Mouse (Mus musculus): ENCODE data around the gene Grap2. TPM values are rescaled to one million over a fixed set of nuclear protein-coding genes. Genes with fewer than 3 reads are reported as not detected.

The Grap2 gene
- polyA plus RNA-seq, 1 experiment from 2014 or later, result 3.8 TPM

GRCm38 (mm10) chr15:80671295-80672252 lies 99.2 kb downstream of the Grap2 start, which contains the start of gene Fam83f:
Gene Fam83f, plus strand, starts transcription at chr15:80671847.
- no peak for ATAC-seq (ENCODE audit: insufficient number of reproducible peaks, low FRiP score, low TSS enrichment, low read depth)
- H3K27ac ChIP-seq (replicated peaks; ENCODE audit: low read depth, low read length), result no peak within 1 kb of the TSS
- no peaks in the 10 kb centered on the region for H3K36me3 ChIP-seq (ENCODE audit: control insufficient read depth, insufficient read depth, low read length)
- peak within 1 kb of the TSS; percentile 81 for H3K4me2 ChIP-seq (ENCODE audit: low read depth, severe bottlenecking)
- DNase-seq (ENCODE audit: low spot score), result peak; percentile 53
- H3K27me3 ChIP-seq (ENCODE audit: control insufficient read depth, insufficient read depth, low read length), result peaks cover 34% of the 10 kb centered on the region
- peaks cover 4% of the 10 kb centered on the region; the same call in 1 of the 2 replicates for H3K4me1 ChIP-seq (ENCODE audit: control insufficient read depth, insufficient read depth, low read length)
- WGBS, result 4% methylated on average over 80 of the region's 85 CpGs
- H3K4me3 ChIP-seq (ENCODE audit: low read depth, low read length), result peak within 1 kb of the TSS; percentile 34
- H3K9me3 ChIP-seq (ENCODE audit: control insufficient read depth, low read length), result no peaks in the 10 kb centered on the region
- peak within 1 kb of the TSS; percentile 43 for H3K9ac ChIP-seq (ENCODE audit: low read length)

- Histone ChIP-seq H3K36me3 (ENCODE audit: control insufficient read depth, insufficient read depth, low read length) (no peaks in the 10 kb centered on the region), H3K9me3 (ENCODE audit: control insufficient read depth, low read length) (no peaks in the 10 kb centered on the region), H3K9ac (ENCODE audit: low read length) (no peak overlapping the region), H3K4me1 (ENCODE audit: control insufficient read depth, insufficient read depth, low read length) (peaks cover 4% of the 10 kb centered on the region; the same call in 1 of the 2 replicates), H3K4me2 (ENCODE audit: low read depth, severe bottlenecking) (no peak overlapping the region), H3K4me3 (ENCODE audit: low read depth, low read length) (no peak overlapping the region), H3K27me3 (ENCODE audit: control insufficient read depth, insufficient read depth, low read length) (peaks cover 34% of the 10 kb centered on the region), H3K27ac (replicated peaks; ENCODE audit: low read depth, low read length) (no peak overlapping the region)
- ATAC-seq (ENCODE audit: insufficient number of reproducible peaks, low FRiP score, low TSS enrichment, low read depth), result no peak
- 36% methylated on average over 2 of the region's 2 CpGs for WGBS
- DNase-seq (ENCODE audit: low spot score), result no peak
Measured at GRCm38 (mm10) chr15:80672810-80673209, 100.4 kb downstream of the Grap2 start.

GRCm38 (mm10) chr15:80673337-80674095 lies 101.1 kb downstream of the Grap2 start:
- no peaks in the 10 kb centered on the region for H3K9me3 ChIP-seq (ENCODE audit: control insufficient read depth, low read length)
- H3K4me2 ChIP-seq (ENCODE audit: low read depth, severe bottlenecking), result no peak overlapping the region
- DNase-seq (ENCODE audit: low spot score), result no peak
- 73% methylated on average over 4 of the region's 4 CpGs for WGBS
- H3K27ac ChIP-seq (replicated peaks; ENCODE audit: low read depth, low read length), result no peak overlapping the region
- no peak overlapping the region for H3K4me3 ChIP-seq (ENCODE audit: low read depth, low read length)
- H3K36me3 ChIP-seq (ENCODE audit: control insufficient read depth, insufficient read depth, low read length), result no peaks in the 10 kb centered on the region
- H3K9ac ChIP-seq (ENCODE audit: low read length), result no peak overlapping the region
- peaks cover 4% of the 10 kb centered on the region; the same call in 1 of the 2 replicates for H3K4me1 ChIP-seq (ENCODE audit: control insufficient read depth, insufficient read depth, low read length)
- no peak for ATAC-seq (ENCODE audit: insufficient number of reproducible peaks, low FRiP score, low TSS enrichment, low read depth)
- peaks cover 34% of the 10 kb centered on the region for H3K27me3 ChIP-seq (ENCODE audit: control insufficient read depth, insufficient read depth, low read length)

- H3K27ac ChIP-seq (replicated peaks; ENCODE audit: low read depth, low read length), result no peak overlapping the region
- H3K36me3 ChIP-seq (ENCODE audit: control insufficient read depth, insufficient read depth, low read length), result no peaks in the 10 kb centered on the region
- WGBS, result 82% methylated on average over 6 of the region's 6 CpGs
- H3K9ac ChIP-seq (ENCODE audit: low read length), result no peak overlapping the region
- H3K4me3 ChIP-seq (ENCODE audit: low read depth, low read length), result no peak overlapping the region
- no peak overlapping the region for H3K4me2 ChIP-seq (ENCODE audit: low read depth, severe bottlenecking)
- peaks cover 4% of the 10 kb centered on the region; the same call in 1 of the 2 replicates for H3K4me1 ChIP-seq (ENCODE audit: control insufficient read depth, insufficient read depth, low read length)
- H3K9me3 ChIP-seq (ENCODE audit: control insufficient read depth, low read length), result no peaks in the 10 kb centered on the region
- peaks cover 34% of the 10 kb centered on the region for H3K27me3 ChIP-seq (ENCODE audit: control insufficient read depth, insufficient read depth, low read length)
- no peak for ATAC-seq (ENCODE audit: insufficient number of reproducible peaks, low FRiP score, low TSS enrichment, low read depth)
- DNase-seq (ENCODE audit: low spot score), result no peak
Measured at GRCm38 (mm10) chr15:80674700-80675099, 102.3 kb downstream of the Grap2 start.

- no peak overlapping the region for H3K4me2 ChIP-seq (ENCODE audit: low read depth, severe bottlenecking)
- no peak overlapping the region for H3K27ac ChIP-seq (replicated peaks; ENCODE audit: low read depth, low read length)
- H3K4me1 ChIP-seq (ENCODE audit: control insufficient read depth, insufficient read depth, low read length), result no peaks in the 10 kb centered on the region
- 51% methylated on average over 8 of the region's 8 CpGs for WGBS
- no peak overlapping the region for H3K4me3 ChIP-seq (ENCODE audit: low read depth, low read length)
- no peaks in the 10 kb centered on the region for H3K9me3 ChIP-seq (ENCODE audit: control insufficient read depth, low read length)
- no peaks in the 10 kb centered on the region; the same call in 1 of the 2 replicates for H3K27me3 ChIP-seq (ENCODE audit: control insufficient read depth, insufficient read depth, low read length)
- ATAC-seq (ENCODE audit: insufficient number of reproducible peaks, low FRiP score, low TSS enrichment, low read depth), result no peak
- H3K36me3 ChIP-seq (ENCODE audit: control insufficient read depth, insufficient read depth, low read length), result no peaks in the 10 kb centered on the region
- no peak for DNase-seq (ENCODE audit: low spot score)
- no peak overlapping the region for H3K9ac ChIP-seq (ENCODE audit: low read length)
Measured at GRCm38 (mm10) chr15:80679515-80680215, 107.3 kb downstream of the Grap2 start.

- 57% methylated on average over 7 of the region's 7 CpGs for WGBS
- H3K27ac ChIP-seq (replicated peaks; ENCODE audit: low read depth, low read length), result no peak overlapping the region
Measured at GRCm38 (mm10) chr15:80680347-80681030, 108.1 kb downstream of the Grap2 start.

GRCm38 (mm10) chr15:80681466-80681881 lies 109.1 kb downstream of the Grap2 start:
- no peak overlapping the region for H3K4me2 ChIP-seq (ENCODE audit: low read depth, severe bottlenecking)
- no peaks in the 10 kb centered on the region for H3K9me3 ChIP-seq (ENCODE audit: control insufficient read depth, low read length)
- H3K4me3 ChIP-seq (ENCODE audit: low read depth, low read length), result no peak overlapping the region
- no peaks in the 10 kb centered on the region for H3K36me3 ChIP-seq (ENCODE audit: control insufficient read depth, insufficient read depth, low read length)
- H3K27me3 ChIP-seq (ENCODE audit: control insufficient read depth, insufficient read depth, low read length), result no peaks in the 10 kb centered on the region; the same call in 1 of the 2 replicates
- H3K4me1 ChIP-seq (ENCODE audit: control insufficient read depth, insufficient read depth, low read length), result no peaks in the 10 kb centered on the region
- H3K27ac ChIP-seq (replicated peaks; ENCODE audit: low read depth, low read length), result no peak overlapping the region
- WGBS, result 53% methylated on average over 4 of the region's 4 CpGs
- ATAC-seq (ENCODE audit: insufficient number of reproducible peaks, low FRiP score, low TSS enrichment, low read depth) (no peak), DNase-seq (ENCODE audit: low spot score) (no peak)
- H3K9ac ChIP-seq (ENCODE audit: low read length), result no peak overlapping the region

More at GRCm38 (mm10) chr15:80680347-80681030, 108.1 kb downstream of the Grap2 start:
- Histone ChIP-seq H3K36me3 (ENCODE audit: control insufficient read depth, insufficient read depth, low read length) (no peaks in the 10 kb centered on the region), H3K4me3 (ENCODE audit: low read depth, low read length) (no peak overlapping the region), H3K4me1 (ENCODE audit: control insufficient read depth, insufficient read depth, low read length) (no peaks in the 10 kb centered on the region), H3K4me2 (ENCODE audit: low read depth, severe bottlenecking) (no peak overlapping the region), H3K9ac (ENCODE audit: low read length) (no peak overlapping the region), H3K9me3 (ENCODE audit: control insufficient read depth, low read length) (no peaks in the 10 kb centered on the region), H3K27me3 (ENCODE audit: control insufficient read depth, insufficient read depth, low read length) (no peaks in the 10 kb centered on the region; the same call in 1 of the 2 replicates)
- DNase-seq (ENCODE audit: low spot score) (no peak), ATAC-seq (ENCODE audit: insufficient number of reproducible peaks, low FRiP score, low TSS enrichment, low read depth) (no peak)

Data from limb, embryonic 11.5 days (tissue).